Mouse (Mus musculus) lung, adult 18-20 months (tissue): ENCODE results near the gene Trim56.

ENCODE experiments used
- DNase-seq, 2 experiments: peaks; one replicate each; pipeline ENCODE4 v3.0.0; 2022; ENCODE audit warnings: mixed read lengths in 2 of 2

Gene Trim56

DNA sequence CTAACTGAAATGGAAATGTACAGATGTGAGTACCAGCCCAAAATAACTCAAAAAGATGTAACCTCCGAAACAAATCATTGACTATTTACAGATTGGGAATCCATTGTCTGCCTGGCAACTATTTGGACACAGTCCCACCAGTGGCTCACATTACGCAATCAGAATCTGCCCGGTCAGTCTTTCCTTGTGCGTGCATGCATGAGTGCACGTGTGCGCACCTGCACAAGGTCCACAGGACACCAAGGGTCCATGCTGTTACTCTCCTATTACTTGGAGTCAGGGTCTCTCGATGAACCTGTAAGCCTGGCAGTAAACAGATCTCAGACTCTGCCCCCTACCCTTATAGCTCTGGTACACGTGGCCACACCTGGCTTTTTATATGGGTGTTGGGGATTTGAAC, 8.3 kb downstream of the Trim56 start:
- no peak for DNase-seq

DNA sequence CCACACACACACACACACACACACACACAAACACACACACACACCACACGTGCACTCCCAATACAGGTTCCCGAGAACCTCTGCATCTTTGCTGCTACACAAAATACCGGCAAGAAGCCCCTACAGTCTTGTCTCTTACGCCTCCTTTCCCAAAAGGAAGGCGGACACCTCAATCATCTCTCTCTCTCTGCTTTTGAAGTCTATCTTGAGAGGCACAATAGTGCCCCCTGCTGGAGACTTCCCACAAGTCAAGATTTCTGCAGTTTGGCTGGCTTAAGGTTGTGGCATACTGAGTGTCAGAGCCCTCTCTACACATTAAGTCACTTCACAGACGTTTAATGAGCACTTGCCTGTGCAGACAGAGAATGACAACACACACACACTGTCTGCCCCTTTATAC, 9.0 kb downstream of the Trim56 start:
- DNase-seq = peak; percentile 76 to 84

DNA sequence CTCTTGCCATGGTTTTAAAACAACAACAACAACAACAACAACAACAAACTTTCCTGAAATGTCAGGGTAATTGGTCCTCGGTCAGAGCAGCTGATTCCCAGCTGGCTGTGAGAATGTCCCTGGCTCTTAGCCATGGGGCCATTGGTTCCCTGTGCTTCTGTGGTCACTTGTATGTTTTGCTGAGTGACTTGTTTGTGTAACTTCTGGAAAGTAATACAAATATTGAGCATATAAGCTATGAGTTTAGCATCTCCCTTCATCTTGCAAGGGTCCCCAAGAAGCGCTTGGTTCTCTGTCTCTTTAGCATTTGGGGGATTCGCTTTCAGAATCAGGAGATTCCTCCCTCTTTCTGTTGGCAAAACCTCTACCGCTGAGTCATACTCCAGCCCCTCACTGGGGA, 9.6 kb downstream of the Trim56 start:
- no peak for DNase-seq

DNA sequence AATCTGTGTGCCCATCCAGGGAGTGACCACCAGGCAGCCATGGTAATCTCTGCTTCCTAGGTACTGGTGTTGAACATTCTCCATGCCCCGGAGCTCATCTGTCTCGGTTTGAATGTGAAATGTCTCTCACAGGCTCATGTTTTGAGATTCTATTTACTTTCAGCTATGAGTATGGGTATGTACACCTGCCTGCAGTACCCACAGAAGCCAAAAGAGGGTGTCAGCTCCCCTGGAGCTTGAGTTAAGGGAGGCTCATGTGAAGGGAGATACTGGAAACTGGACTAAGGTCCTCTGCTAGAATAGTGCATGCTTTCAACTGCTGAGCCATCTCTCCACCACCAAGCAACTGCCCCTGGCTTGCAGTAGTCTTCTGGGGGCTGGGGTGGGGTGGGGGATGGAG, 12.0 kb downstream of the Trim56 start:
- no peak for DNase-seq

DNA sequence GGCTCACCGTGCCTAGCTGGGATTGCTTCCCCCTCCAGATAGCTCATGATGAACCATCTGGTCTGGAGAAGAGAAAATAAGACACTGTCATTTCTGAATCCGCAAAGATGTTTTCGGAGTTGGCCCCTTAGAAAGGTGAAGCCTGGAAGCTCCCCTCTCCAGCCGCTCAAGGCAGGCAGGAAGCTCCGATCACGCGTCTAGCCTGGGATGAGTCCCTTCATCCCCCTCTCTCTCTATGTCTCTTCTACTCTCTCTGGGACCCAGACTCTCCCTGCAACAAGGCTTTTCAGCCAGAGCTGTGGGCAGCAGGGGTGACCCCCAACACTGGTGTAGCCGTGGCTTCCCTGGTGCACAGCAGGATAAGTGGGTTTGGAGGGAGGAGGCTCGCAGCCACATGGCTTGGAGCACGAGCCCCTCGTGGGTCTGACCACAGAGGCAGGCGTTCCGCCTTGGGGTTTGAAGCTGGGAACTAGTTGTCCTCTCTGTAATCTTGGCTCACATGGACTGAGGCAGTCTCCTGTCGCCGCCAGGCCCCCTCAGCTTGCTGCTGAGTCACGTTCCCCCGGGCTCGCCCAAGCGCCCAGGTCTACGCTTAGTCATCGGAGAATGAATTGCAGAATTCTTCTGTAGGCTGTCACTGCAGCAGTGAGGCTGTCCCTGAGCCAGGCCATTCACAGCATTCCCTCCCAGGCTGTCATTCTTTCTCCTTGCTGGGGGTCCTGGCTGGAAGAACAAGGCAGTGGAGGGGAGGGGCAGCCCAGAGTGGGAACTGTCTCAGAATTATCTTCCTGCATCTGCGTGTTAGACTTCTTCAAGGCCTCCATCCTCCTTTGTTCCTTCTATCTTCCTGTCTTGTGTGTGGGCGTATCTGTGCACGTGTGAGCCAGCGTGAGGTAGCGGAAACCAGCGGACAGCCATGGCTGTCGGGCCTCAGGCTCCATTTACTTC, 13.2 kb downstream of the Trim56 start:
- DNase-seq = peak; percentile 30 to 45

DNA sequence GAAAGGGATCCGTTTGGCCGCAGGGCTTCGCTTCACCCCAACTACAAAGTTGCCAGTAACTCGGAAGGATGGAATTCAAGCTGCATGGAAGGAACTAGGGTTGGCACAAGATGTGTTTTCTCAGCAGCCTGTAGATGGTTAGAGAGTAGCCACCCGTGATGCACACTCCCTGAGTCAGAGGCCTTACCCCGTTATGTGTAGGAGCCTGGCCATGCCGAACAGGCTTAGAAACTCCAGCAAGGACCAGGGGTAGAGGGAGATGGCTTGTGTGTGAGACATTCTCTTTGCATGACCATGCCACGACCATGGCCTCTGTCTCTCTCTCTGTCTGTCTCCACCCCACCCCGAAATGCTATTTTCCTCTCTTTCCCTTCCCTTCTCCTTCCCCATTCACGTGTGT, 13.9 kb downstream of the Trim56 start:
- no peak for DNase-seq

DNA sequence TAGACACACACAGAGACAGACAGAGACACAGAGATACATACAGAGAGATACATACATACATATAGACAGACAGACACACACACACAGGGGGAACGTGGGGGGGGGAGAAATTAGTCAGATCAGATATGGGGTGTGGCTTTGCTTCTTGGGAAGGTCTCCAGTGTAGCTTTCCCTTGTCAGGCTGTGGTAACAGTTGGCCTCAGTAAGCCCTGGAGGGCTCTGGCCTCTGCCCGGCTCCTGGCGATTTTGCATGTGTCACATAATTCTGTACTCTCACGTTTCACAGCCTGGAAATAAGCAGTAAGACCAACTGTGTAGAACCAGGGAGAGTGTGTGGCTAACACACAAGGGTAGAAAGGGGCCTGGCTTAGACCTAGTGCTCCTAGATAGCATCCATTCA, 15.3 kb downstream of the Trim56 start:
- DNase-seq = no peak

DNA sequence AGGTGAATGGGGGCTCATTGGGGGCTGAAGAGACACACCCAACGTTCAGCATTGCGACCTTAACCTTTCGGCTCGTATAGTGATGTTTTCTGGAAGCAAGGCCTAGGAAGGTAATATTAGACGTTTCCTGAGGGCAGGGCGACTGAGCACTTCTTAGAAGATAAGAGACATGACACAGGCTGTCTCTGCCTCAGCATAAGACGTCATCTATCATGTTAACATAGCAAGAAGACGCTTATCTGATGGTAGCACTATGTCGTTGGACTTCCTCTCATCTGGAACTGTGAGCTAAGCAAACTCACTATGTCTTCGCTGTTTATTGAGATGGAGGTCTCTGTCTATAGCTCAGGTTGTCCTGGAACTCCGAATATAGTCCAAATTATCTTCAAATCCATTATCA, 17.6 kb downstream of the Trim56 start:
- DNase-seq = no peak

DNA sequence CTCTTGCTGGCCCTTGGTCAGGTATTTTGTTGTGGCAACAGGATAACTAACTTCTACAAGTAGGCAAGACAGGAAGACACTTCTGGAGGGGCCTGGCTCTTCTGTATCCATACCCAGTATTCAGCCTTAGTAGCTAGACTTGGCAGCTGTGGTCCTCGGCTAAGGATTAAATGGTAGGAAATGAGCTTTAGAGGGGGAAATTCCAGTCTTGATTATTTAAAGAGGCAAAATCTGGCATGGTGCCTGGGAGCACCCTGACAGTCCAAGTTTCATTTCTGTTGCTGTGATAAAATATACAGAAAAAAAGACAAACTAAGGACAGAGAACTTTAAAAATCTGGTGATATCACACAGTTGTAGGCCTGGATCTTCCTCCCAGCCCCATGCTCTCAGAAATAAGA, 20.0 kb downstream of the Trim56 start:
- peak; percentile 47 to 60 for DNase-seq

DNA sequence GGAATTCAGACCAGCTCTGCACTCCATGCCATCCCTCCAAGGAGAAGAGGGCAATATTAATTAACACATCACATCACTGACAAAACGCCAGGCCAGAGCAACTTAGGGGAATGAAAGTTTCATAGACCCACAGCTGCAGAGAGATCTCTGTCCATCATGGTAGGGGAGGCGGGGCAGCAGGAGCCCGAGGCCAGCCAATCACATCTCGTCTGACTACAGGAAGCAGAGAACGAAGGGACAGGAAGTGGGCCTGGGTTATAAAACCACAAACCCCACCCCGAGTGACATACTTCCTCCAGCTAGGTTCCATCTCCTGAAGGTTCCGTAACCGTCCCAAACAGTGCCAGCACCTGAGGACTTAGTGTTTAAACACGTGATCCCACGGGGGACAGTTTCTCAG, 20.9 kb downstream of the Trim56 start:
- no peak for DNase-seq

DNA sequence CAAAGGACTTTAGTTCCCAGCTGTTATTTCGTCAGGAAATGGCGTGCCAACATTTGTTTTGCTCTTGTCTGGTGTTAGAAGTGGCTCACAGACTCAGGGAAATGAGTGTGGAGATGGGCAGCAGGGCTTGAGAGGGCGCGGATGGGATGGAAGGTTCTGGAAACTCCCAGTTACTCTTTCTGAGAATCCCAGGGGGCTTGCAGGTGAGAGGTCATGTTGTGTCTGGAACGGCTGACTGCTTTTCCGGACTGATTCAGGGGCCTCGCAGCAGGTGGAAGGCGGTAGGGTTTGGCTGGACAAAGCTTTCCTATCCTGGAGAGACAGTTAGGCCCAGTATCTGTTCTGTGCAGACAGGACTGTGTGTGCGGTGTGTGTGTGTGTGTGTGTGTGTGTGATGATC, 22.3 kb downstream of the Trim56 start:
- DNase-seq = no peak

DNA sequence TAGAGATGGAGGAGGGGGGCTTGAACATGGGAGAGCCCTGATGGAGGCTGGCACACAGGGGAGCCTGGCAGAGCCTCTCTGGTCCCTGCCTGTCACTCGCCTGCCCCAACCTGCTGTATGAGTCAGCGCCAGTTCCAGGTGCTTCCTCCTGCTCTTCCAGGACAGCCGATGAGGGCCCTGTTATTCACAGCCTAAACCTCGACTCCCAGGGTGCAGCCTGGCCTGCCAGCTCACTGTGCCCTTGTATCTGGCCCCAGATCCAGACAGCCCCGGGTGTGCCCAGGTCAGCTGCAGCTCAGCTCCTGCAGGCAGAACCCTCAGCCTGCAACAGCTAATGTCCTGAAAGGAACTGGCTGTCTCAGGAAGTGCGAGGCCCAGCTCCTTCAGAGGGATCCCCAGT, 24.4 kb downstream of the Trim56 start:
- DNase-seq = no peak

DNA sequence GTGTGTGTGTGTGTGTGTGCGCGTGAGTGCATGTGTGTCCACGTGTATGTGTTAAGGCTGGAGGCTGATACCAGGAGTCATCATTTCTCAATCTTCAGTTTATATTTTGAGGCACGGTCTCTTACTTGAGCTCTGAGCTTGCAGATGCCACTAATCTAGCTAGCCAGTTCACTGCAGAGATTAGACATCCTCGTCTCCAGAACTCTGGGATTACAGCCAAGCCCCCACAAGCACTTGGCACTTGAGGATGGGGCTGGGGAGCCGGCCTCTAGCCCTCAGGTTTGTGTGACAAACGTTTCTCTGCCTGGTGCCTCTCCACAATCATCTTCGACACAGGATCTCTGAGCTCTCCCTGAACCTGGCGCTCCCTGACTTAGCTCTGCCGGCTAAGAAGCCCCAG, 25.1 kb downstream of the Trim56 start:
- DNase-seq = no peak

DNA sequence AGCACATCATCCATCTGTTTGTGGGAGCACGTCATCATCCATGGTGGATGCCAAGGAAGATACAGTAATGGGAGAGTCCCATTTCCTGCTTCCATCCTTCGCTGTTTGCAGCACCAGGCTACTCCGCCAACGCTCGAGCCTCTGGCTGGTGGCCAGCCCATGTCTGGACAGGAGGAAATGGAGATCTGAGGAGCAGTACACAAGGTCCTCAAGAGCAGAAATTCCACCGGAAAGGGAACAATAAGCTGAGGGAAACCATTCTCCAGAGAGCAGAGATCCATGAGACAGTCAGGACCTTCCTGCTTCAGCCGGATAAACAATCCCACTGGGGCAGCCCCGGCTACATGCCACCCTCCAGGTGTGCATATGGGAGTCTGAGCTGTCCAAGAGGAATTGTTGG, 28.6 kb downstream of the Trim56 start:
- peak; percentile 83 to 91 for DNase-seq

DNA sequence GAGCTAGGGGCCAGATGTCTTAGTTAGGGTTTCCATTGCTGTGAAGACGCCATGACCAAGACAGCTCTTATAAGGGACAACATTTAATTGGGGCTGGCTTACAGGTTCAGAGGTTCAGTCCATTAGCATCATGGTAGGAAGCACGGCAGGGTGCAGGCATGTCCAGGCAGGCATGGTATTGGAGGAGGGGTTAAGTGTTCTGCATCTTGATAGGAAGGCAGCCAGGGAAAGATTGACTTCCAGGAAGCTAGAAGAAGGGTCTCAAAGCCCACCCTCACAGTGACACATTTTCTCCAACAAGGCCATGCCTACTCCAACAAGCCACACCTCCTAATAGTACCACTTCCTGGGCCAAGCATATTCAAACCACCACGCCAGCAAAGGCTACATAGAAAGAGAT, 30.3 kb downstream of the Trim56 start:
- no peak for DNase-seq

DNA sequence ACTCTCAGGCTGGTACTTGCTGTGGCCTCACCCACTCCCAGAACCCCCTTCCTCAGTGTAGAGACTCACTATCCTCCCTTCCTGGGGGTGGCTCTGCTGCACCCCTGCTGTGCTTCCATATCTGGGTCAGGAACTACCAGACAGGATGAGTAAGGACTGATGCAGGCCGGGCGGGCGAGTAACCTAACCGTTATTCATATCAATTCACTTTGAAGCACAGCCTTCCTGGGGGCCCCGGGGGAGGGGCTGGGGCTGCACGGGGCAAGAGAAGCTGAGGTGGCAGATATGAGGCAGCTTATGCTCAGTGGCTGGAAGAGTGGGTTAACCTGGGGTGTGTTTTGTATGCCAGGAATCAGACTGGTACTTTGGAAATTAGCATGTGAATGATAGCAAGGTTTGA, 31.0 kb downstream of the Trim56 start:
- DNase-seq = no peak

DNA sequence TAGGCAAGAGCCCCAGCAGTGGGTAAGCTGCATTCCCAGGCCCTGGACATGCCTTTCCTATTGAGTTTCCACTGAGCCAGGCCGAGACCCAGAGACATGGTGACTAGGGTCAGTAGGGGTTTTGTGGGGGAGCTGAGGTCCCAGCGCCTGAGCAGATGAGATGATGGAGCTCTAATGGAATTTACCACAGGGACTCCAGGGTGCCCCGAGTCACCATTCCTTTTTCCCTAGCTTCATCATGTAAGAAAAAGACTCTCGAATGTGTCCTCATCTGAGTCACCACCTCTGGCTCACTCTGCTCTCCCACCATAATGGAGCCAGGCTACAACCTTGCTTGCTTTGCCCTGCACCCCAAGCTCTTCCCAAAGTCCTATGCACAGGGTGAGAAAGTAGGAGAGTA, 33.0 kb downstream of the Trim56 start:
- no peak for DNase-seq

DNA sequence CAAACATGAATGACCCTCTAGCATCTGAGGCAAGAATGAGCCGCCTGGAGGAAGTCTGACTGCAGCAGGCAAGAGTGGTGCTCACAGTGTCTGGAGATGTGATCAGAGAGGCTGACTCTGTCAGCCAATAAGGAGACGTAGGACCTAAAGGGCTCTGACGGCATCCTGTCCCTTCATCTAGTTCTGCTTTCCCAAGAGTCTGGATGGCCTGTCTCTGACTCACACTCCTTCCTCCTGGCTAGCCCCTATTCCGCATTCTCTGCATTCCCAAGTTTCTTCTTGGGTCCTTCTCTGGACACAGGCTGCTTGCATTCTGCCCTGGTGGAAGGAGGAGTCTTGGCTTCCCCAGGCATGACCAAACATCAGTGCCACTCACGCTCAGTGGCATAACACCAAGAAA, 36.2 kb downstream of the Trim56 start:
- peak; percentile 71 to 80 for DNase-seq

DNA sequence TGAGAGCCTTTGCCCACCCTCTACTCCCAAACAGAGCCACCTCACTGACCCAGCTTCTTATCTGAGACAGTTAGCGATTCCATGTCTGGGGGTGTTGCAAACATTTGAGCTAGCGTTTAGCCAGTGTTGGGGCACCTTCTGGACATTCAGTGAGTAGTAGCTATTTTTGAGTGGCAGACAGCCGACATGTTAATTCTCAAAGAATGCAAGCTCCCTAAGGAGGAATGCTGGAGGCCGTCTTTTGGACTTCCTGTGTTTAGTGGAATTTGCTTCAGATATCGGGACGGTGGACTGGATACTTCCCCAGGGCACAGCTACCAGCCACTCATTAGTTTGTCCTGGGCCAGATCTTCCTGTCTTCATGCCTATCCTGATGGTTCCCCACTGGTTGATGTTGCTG, 37.4 kb downstream of the Trim56 start:
- no peak for DNase-seq

DNA sequence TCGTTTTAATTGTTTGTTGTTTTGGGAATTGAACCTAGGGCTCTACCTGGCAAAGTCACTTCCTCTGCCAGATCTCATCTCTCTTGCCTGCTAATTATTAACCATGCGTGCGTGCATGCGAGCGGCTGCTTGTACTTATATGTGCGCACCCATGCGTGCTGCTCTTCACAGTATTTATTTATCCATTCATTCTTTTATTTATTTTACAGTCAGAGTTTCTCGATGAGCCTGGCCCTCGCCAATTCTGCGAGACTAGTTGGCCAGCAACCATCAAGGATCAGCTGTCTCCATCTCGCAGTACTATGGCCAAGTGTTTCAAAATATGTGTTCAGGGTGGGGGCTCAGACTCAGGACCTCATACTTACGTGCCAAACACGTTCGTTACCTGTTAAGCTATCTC, 38.0 kb downstream of the Trim56 start:
- peak; percentile 44 to 68 for DNase-seq

DNA sequence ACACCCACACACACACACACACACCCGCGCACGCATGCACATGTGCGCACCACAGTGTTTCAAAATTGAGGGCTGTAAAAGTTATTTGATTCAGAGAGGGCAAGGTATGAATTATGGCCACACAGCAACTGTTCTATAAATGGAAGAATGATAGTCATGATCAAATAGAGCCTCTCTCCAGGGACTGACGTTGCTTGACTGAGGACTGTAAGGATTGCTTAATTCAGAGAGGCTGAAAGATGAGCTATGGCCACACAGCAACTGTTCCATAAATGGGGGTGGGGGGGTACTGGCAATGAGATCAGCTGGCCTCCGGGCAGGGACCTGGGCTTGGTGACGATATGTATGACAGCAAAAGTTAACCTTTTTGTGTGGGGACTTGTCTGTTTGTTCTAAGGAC, 38.8 kb downstream of the Trim56 start:
- DNase-seq = no peak

DNA sequence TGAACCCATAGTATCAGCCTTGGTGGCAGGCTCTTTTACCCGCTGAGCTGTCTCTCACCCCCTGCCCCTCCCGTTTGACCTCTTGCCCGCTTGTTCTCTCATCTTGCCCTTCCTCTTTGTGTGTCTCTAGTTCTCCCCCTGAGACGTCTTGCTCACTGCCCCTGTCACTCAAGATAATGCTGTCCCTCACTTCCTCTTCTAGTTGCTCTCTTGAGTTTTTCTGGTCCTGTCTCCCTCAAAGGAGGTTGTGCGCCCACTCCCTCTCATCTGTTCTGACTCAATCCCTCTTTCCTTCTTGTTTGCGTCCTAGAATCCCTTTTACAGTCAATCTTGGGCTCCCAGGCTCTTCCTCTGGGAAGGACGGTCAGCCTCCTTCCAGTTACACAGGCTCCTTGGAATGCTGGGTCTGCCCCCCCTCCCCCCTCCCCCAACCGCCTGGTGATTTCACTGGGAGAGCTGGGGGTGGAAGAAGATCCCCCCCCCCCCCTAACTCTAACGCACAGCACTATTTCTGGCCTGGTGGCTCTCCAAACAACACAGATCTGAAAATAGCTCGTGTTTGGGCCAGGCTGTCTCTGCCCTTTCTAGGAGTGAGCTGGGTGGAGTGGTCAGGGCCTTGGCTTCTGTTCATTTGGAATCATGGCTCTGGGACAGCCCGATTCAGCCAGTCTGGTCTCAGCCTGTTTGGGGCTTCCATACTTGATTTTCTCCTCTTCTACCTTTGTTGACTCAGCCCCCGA, 39.6 kb downstream of the Trim56 start:
- DNase-seq = peak; percentile 61 to 62

DNA sequence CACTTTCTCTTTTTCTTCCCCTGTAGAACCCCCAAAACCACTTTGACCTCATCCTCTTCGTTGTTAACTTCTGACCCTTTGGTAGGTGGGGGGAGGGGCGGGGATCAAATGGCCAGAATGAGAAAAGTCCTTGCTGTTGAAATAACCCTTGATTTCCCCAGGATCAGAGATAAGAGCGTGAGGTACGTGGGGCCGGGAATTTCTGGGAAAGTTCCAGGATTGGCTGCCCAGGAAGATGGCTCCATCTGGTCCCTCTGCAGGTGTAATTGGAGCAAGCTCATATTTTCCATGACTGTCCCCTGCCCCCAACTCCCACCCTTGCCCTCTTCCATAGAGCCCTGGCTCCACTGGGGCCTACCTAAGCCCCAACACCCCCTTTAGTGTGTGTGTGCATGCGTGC, 40.3 kb downstream of the Trim56 start:
- DNase-seq = no peak

DNA sequence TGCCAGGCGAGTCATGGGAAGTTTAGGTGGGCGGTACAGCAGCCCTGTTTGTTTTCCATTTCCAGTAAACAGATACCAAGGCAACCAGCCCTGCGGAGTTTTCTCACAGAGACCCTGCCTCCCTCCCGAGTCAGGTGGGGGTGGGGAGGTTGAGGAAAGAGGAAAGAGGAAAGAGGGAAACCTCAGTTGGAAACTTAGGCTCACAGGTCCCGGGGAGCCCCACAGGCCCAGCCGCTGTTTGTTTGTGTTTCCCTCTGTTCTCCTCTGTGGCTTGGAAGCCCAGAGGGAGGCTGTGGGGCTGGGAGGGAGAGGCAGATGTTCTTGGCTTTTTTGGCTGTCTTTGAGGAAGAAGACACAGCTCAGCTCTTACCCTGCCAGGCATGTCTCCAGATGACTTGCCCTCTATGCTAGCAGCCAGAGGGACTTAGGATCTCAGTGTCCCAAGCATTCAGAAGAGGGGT, 41.8 kb downstream of the Trim56 start:
- DNase-seq = peak; percentile 50 to 59
